Mouse (Mus musculus): Measurements from ENCODE around the gene Slc43a2. TPM values are rescaled to one million over a fixed set of nuclear protein-coding genes. Genes with fewer than 3 reads are reported as not detected.

The Slc43a2 gene
- polyA plus RNA-seq, 1 experiment from 2014 or later: 6.4 TPM

DNA sequence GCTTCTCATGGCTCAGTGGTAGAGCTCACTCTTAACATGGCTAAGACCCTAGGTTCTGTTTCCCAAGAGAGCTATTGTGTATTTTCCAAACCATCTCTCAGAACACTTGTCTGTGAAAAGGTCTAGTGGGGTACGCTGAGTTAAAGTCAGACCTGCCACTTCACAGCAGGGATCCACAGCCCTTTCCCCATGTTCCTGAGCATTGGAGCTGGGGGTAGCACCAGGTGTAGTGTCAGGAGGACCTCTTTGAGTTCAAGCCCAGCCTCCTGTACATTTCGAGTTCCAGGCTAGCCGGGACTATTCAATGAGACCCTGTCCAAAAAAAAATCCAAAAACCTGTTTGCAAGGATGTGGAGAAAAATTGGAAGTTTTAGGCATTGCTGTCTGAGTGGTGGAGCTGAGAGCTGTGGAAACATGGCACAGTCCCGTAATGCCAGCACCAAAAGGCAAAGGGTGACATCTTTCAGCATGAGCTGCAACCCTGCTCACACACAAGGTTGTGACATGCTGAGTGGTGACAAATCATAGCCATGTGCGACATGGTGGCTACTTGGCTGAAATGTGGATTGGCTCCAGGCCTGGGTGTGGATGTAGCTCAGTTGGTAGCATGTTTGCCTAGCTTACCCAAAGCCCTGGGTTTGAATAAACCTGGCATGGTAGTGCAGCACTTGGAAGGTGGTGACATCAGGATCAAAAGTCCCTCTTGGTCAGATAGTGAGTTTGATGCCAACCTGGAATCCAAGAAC, 43.1 kb downstream of the Slc43a2 start:
- no peak overlapping the region for H3K4me2 ChIP-seq
- H3K4me3 ChIP-seq (ENCODE audit: low read depth, low read length): no peak overlapping the region
- no peak for TF ChIP-seq CTCF (IDR thresholded peaks at IDR 0.05; ENCODE audit: low read depth)
- H3K9ac ChIP-seq: no peak overlapping the region
- ATAC-seq (ENCODE audit: insufficient read depth) (no peak), DNase-seq (no peak)
- H3K9me3 ChIP-seq (ENCODE audit: low read depth, low read length): no peaks in the 10 kb centered on the region
- no peaks in the 10 kb centered on the region for H3K36me3 ChIP-seq (ENCODE audit: insufficient read depth)
- peaks cover 4% of the 10 kb centered on the region; the same call in 1 of the 2 replicates for H3K4me1 ChIP-seq (ENCODE audit: insufficient read depth)
- 76% methylated on average over 5 of the region's 5 CpGs for WGBS
- no peaks in the 10 kb centered on the region for H3K27me3 ChIP-seq (ENCODE audit: insufficient read depth, low read length)
- H3K27ac ChIP-seq (ENCODE audit: low read depth): no peak overlapping the region

DNA sequence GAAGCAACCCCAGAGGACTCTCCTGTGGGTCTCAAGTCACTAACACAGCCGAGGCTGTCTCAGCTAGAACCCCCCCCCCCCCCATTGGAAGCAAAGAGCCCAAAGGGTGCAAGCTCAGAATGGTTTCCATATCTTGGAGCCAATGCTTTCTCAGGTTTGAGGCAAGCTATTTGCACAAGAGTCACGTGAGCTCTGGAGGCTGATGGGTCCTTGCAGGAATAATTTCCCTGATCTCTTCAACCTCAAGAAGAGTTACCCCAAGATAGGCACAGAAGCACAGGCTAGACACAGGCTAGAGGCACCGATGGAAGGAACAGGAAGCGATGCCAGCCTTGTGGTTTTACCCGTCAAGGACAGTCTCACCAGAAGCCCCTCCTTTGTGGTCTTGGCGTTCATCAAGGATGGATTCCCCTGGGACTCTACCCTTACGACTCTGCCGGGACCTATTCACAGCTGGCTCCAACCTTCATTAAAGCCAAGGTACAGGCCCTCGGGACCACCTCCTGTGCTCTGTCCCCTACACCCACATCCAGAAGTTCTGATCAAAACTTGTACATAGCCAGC, 44.1 kb downstream of the Slc43a2 start:
- Histone ChIP-seq H3K36me3 (ENCODE audit: insufficient read depth) (no peaks in the 10 kb centered on the region), H3K4me2 (no peak overlapping the region), H3K4me1 (ENCODE audit: insufficient read depth) (peaks cover 4% of the 10 kb centered on the region; the same call in 1 of the 2 replicates), H3K27me3 (ENCODE audit: insufficient read depth, low read length) (no peaks in the 10 kb centered on the region), H3K4me3 (ENCODE audit: low read depth, low read length) (no peak overlapping the region), H3K9me3 (ENCODE audit: low read depth, low read length) (no peaks in the 10 kb centered on the region), H3K9ac (no peak overlapping the region), H3K27ac (ENCODE audit: low read depth) (no peak overlapping the region)
- TF ChIP-seq CTCF (IDR thresholded peaks at IDR 0.05; ENCODE audit: low read depth): no peak
- WGBS: 73% methylated on average over 9 of the region's 9 CpGs
- DNase-seq (no peak), ATAC-seq (ENCODE audit: insufficient read depth) (no peak)

- WGBS: 70% methylated on average over 5 of the region's 5 CpGs
- Histone ChIP-seq H3K4me1 (ENCODE audit: insufficient read depth) (no peaks in the 10 kb centered on the region), H3K27ac (ENCODE audit: low read depth) (no peak overlapping the region), H3K4me3 (ENCODE audit: low read depth, low read length) (no peak overlapping the region), H3K9ac (no peak overlapping the region), H3K36me3 (ENCODE audit: insufficient read depth) (no peaks in the 10 kb centered on the region), H3K9me3 (ENCODE audit: low read depth, low read length) (no peaks in the 10 kb centered on the region), H3K27me3 (ENCODE audit: insufficient read depth, low read length) (no peaks in the 10 kb centered on the region), H3K4me2 (no peak overlapping the region)
- TF ChIP-seq CTCF (IDR thresholded peaks at IDR 0.05; ENCODE audit: low read depth): no peak
- DNase-seq (no peak), ATAC-seq (ENCODE audit: insufficient read depth) (no peak)
Observed at GRCm38 (mm10) chr11:75578609-75579008, 47.1 kb downstream of the Slc43a2 start.

DNA sequence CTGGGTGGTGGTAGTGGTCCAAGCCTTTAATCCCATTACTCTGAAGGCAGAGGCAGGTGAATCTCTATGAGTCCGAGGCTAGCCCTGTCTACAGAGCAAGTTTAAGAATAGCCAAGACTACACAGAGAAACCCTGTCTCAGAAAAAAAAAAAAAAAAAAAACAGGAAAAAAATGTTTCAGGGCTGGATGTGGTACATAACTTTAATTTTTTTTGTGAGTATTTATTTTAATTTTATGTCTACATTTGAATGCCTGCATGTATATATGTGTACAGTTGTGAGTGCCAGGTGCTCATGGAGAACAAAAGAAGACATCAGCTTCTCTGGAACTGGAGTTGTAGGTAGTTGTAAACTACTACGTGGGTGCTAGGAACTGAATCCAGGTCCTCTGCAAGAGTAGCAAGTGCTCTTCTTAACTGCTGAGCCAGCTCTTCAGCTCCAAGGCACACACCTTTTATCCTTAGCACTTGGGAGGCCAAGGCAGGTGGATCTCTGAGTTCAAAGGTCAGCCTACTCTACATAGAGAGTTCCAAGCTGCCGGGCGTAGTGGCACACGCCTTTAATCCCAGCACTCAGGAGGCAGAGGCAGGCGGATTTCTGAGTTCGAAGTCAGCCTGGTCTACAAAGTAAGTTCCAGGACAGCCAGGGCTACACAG, 50.1 kb downstream of the Slc43a2 start:
- WGBS: 88% methylated on average over 7 of the region's 7 CpGs
- Histone ChIP-seq H3K36me3 (ENCODE audit: insufficient read depth) (no peaks in the 10 kb centered on the region), H3K4me1 (ENCODE audit: insufficient read depth) (no peaks in the 10 kb centered on the region), H3K4me3 (ENCODE audit: low read depth, low read length) (no peak overlapping the region), H3K4me2 (no peak overlapping the region), H3K27me3 (ENCODE audit: insufficient read depth, low read length) (no peaks in the 10 kb centered on the region), H3K9ac (no peak overlapping the region), H3K27ac (ENCODE audit: low read depth) (no peak overlapping the region), H3K9me3 (ENCODE audit: low read depth, low read length) (no peaks in the 10 kb centered on the region)
- DNase-seq (no peak), ATAC-seq (ENCODE audit: insufficient read depth) (no peak)
- TF ChIP-seq CTCF (IDR thresholded peaks at IDR 0.05; ENCODE audit: low read depth): no peak

- WGBS: 52% methylated on average over 2 of the region's 2 CpGs
- Histone ChIP-seq H3K4me2 (no peak overlapping the region), H3K27ac (ENCODE audit: low read depth) (no peak overlapping the region), H3K4me1 (ENCODE audit: insufficient read depth) (no peaks in the 10 kb centered on the region), H3K9me3 (ENCODE audit: low read depth, low read length) (no peaks in the 10 kb centered on the region), H3K9ac (no peak overlapping the region), H3K4me3 (ENCODE audit: low read depth, low read length) (no peak overlapping the region), H3K27me3 (ENCODE audit: insufficient read depth, low read length) (no peaks in the 10 kb centered on the region), H3K36me3 (ENCODE audit: insufficient read depth) (no peaks in the 10 kb centered on the region)
- no peak for DNase-seq
- no peak for TF ChIP-seq CTCF (IDR thresholded peaks at IDR 0.05; ENCODE audit: low read depth)
- ATAC-seq (ENCODE audit: insufficient read depth): no peak
Observed at GRCm38 (mm10) chr11:75583521-75583920, 52.0 kb downstream of the Slc43a2 start.

DNA sequence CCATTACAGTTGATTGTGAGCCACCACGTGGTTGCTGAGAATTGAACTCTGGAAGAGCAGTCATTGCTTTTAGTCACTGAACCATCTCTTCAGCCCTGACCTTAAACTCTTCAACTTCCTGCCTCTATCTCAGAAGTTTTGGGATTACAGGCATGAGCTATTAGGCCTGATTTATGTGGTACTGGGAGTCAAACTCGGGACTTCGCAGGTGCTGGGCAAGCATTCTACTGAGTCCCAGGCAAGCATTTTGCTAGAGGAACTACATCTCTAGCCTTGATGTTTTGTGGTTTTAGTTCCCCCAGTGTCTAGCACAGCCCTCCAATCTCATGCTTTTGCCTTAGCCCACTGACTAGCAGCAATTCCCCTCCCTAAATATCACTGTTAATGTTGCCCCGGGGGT, 53.6 kb downstream of the Slc43a2 start:
- Histone ChIP-seq H3K36me3 (ENCODE audit: insufficient read depth) (no peaks in the 10 kb centered on the region), H3K27ac (ENCODE audit: low read depth) (no peak overlapping the region), H3K4me1 (ENCODE audit: insufficient read depth) (peaks cover 9% of the 10 kb centered on the region), H3K9ac (no peak overlapping the region), H3K4me3 (ENCODE audit: low read depth, low read length) (no peak overlapping the region), H3K4me2 (no peak overlapping the region), H3K9me3 (ENCODE audit: low read depth, low read length) (no peaks in the 10 kb centered on the region), H3K27me3 (ENCODE audit: insufficient read depth, low read length) (no peaks in the 10 kb centered on the region)
- no peak for DNase-seq
- no peak for ATAC-seq (ENCODE audit: insufficient read depth)
- 64% methylated on average over 4 of the region's 4 CpGs for WGBS
- no peak for TF ChIP-seq CTCF (IDR thresholded peaks at IDR 0.05; ENCODE audit: low read depth)

GRCm38 (mm10) chr11:75585978-75586377, 54.5 kb downstream of the Slc43a2 start:
- no peaks in the 10 kb centered on the region for H3K9me3 ChIP-seq (ENCODE audit: low read depth, low read length)
- H3K4me2 ChIP-seq: no peak overlapping the region
- no peak for DNase-seq
- H3K9ac ChIP-seq: no peak overlapping the region
- H3K4me1 ChIP-seq (ENCODE audit: insufficient read depth): peaks cover 9% of the 10 kb centered on the region
- no peaks in the 10 kb centered on the region for H3K27me3 ChIP-seq (ENCODE audit: insufficient read depth, low read length)
- H3K4me3 ChIP-seq (ENCODE audit: low read depth, low read length): no peak overlapping the region
- no peak for ATAC-seq (ENCODE audit: insufficient read depth)
- no peak overlapping the region for H3K27ac ChIP-seq (ENCODE audit: low read depth)
- H3K36me3 ChIP-seq (ENCODE audit: insufficient read depth): no peaks in the 10 kb centered on the region
- 70% methylated on average over 5 of the region's 5 CpGs for WGBS
- TF ChIP-seq CTCF (IDR thresholded peaks at IDR 0.05; ENCODE audit: low read depth): no peak
